Mouse (Mus musculus) liver, postnatal 0 days (tissue): ENCODE measurements around the gene Ctps.
A peak's percentile ranks its signal among the peaks of the same experiment; 100 is the strongest.

Experiments used
- CTCF ChIP-seq: sonication (generic); IDR thresholded peaks from 2 replicates; pipeline ENCODE4 v1.5.1; 2016; ENCODE audit warnings: antibody characterized with exemption, low read depth
- EP300 ChIP-seq: IDR thresholded peaks from 2 replicates; pipeline ENCODE4 v1.6.1; 2016; ENCODE audit warnings: antibody characterized with exemption, low read depth, mild to moderate bottlenecking

GRCm38 (mm10) chr4:120589815-120590422 is 19.8 kb upstream of the Ctps start:
- TF ChIP-seq CTCF: peak; percentile 96
- TF ChIP-seq EP300: no peak
